Mouse (Mus musculus): Measurements from ENCODE around the gene Vta1.
A peak's percentile ranks its signal among the peaks of the same experiment; 100 is the strongest.

The Vta1 gene

DNA sequence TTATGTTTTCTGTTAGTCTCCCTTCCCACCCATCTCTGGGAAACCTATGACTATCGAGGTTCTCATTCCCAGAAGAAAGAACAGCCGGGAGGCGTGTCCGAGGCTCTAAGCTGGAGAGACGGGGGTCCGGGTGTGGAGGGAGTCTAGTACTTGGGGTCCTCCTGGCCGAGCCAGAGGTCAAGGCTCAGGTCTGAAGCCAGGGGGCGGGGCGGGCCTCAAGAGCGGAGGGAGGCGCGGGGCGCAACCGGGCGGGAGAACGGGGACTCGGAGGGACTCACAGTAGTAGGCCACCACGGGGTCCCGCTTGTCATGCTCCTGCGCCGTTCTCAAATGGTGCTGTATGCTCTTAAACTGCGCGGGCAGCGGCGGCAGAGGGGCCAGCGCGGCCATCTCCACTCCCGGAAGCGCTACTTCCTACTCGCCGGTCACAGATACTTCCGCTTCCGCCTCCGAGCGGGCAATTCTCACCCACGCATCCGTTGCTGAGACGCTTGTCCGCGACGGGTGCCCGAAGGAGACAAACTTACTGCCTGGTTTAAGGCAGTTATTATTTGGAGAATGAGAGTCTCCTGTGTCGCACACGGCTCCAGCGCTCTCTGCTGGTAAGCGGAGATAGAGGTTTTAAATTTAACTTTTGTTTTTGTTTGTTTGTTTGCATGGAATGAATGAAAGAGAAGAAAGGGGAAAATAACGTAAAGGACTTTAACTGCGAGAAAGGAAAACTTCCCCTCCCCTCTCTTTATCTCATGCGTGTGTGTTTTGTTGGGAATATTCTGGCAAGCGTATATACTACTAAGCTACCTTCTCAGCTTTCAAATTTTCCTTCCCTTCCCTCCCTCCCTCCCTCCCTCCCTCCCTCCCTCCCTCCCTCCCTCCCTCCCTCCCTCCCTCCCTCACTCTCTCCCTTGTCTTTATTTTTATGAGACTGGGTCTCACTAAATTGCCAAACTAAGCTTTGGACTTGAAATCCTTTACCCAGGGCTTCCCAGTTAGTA lies at the start of gene Vta1, which contains the start of gene Nmbr:
Gene Vta1, minus strand, starts transcription at position 489 of the 995 bp plus-strand sequence.
Gene Nmbr, plus strand, starts transcription at position 520 of the 995 bp plus-strand sequence.
- peak; percentile 95 for DNase-seq (ENCODE audit: low spot score)

GRCm38 (mm10) chr10:14734285-14734684 lies 28.9 kb upstream of the Vta1 start:
- DNase-seq (ENCODE audit: low spot score) = no peak

DNA sequence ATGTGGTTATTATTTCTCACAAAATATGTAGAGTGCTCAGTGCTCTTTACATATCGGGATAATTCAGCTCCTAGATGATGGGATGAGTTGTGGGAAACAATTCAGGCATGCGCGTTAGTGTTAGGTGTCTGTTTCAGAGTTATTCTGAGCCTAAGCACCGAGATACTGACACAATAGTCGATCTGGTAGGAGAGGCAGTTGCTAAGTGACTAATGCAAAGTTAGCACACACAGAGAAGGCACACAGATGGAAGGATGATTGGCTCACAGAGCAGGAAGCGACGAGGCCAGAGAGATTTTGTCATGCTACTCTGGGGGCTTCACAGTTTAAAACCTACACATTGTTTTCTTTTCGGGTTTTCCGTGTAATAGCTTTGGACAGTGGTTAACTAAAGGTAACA lies 20.3 kb upstream of the Vta1 start:
- no peak for DNase-seq (ENCODE audit: low spot score)

GRCm38 (mm10) chr10:14718114-14718513 lies 12.8 kb upstream of the Vta1 start, which contains the start of gene Gje1:
Gene Gje1, minus strand, starts transcription at chr10:14718214.
- no peak for DNase-seq (ENCODE audit: low spot score)

DNA sequence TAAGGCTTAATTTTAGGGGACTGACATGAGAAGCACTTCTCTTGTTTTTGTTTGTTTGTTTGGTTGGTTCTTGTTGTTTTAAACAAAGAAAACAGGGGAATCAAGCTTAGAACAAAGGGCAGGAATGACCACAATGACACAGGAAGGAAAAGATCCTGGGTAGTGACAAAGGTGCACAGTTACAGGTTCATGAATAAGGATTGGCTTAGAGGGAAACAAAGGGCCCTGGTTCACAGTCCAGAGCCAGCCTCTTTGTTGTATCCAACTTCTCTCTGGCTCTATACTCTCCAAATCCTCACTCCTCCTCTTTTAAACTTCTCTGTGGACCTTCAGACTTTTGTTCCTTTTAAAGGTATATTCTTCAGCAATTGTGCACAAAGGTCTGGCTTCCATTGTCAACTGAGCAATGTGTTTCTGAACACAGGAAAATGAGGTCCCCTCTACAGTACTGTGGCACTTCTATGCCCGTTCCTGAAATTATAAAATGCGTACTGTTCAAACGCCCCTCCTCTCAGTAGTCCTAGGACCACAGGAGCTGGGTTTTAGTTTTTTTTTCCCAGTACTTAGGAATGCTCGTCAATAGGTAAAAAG lies 1.4 kb downstream of the Vta1 start:
- DNase-seq (ENCODE audit: low spot score) = no peak

GRCm38 (mm10) chr10:14703239-14703638 lies 2.1 kb downstream of the Vta1 start:
- DNase-seq (ENCODE audit: low spot score) = no peak

GRCm38 (mm10) chr10:14690349-14690748 lies 15.0 kb downstream of the Vta1 start:
- DNase-seq (ENCODE audit: low spot score) = no peak

DNA sequence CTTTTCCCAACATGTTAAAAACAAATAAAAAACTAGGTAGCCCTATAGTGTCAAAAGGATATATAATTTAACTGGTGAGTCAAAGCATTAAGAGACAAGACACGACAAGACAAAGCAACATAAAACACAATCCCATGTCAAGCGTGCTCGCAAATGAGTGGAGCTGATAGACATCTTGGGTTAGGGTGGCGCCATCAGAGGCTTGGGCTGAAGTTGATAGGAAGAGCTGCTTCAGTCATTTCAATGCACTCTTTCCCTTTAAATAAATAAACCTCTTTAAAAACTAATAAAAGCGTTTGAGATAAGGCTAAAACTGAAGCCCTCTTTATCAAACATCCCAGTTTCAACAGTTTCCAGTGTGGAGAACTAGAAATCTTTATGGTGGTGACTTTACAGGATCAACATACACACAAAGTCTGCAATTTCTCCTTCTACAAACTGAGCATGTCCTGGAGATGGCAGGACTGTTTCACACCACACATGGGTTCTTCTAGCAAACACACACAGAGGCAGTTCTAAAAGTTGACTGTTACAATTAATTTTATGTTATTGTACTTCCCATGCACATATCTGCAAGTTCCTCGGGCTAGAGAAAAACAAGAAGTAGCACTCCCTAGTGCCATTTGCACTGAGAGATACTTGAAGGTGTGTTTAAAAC lies 16.4 kb downstream of the Vta1 start:
- no peak for DNase-seq (ENCODE audit: low spot score)

DNA sequence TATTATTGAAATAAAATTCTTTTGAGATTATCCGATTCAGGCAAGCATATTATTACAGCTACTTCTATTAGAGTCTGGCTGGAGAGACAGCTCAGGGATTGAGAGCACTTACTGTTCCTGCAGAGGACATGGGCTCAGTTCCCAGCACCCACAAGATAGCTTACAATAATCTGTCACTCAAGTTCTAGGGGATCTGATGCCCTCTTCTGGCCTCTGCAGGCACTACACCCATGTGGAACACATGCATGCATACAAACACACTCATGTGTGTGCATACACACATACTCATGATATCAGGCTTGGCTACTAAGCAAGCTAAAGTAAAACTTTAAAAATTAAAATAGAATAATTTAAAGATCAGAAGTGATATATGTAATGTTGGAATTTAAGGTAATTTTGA lies 19.7 kb downstream of the Vta1 start:
- DNase-seq (ENCODE audit: low spot score) = no peak

DNA sequence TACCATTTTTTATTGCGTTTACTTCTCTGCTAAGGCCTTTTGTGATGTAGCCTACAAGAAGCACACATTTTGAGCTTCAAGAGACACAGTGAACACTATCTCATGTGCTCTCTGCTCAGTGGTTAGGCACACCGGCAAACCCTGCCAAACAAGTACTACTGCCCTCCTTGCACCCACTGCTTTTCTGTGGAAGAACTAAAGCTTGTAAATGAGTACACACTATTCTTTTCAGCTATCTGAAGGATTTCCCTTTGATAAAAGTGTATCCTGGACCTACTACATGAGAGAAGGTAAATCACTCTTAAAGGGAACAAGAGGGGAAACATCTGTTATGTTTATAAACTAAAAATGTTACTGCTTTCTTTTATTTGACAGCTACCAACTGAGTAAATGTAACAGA lies 39.2 kb downstream of the Vta1 start:
- DNase-seq (ENCODE audit: low spot score) = no peak

DNA sequence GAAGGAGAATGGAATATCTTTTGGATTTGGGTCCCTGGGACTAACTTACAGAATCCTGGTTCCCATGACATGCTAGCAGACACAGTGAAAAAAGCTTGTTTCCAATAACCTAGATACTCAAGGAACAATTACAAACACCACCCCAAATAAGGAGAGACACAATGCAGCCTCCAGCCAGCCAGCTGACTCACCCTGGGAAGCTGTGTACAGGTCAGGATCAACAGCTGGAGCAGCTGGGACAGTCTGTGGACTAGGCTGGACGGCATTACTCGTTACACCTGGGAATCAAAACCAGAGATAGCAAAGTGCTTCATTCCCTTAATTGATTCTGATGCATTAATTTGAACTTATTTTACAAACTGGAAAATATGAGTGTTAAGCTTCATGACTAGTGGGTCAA lies 44.5 kb downstream of the Vta1 start:
- no peak for DNase-seq (ENCODE audit: low spot score)

DNA sequence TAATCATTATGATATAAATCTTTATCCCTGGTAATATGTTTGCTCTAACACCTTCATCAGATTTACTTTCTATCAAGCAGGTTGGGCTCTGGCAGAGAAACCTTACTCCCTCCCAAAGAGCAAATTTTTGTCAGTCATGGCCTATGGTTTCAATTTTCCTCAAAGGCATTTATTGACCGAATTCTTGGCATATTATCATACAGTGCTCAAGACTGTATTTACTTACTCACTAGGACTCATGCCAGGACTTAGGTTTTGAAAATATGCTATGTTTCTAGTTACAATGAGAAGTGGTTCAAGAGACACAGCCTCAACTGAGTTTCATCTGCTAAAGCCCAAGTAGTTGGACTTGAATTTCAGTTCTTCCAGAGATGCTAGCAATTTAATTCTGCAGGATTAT lies 65.7 kb downstream of the Vta1 start:
- no peak for DNase-seq (ENCODE audit: low spot score)

GRCm38 (mm10) chr10:14639043-14639442 lies 66.3 kb downstream of the Vta1 start:
- no peak for DNase-seq (ENCODE audit: low spot score)

GRCm38 (mm10) chr10:14625706-14626105 lies 79.7 kb downstream of the Vta1 start:
- no peak for DNase-seq (ENCODE audit: low spot score)

GRCm38 (mm10) chr10:14619156-14619555 lies 86.2 kb downstream of the Vta1 start:
- no peak for DNase-seq (ENCODE audit: low spot score)

GRCm38 (mm10) chr10:14618301-14618700 lies 87.1 kb downstream of the Vta1 start:
- no peak for DNase-seq (ENCODE audit: low spot score)

GRCm38 (mm10) chr10:14615441-14615840 lies 89.9 kb downstream of the Vta1 start:
- no peak for DNase-seq (ENCODE audit: low spot score)

DNA sequence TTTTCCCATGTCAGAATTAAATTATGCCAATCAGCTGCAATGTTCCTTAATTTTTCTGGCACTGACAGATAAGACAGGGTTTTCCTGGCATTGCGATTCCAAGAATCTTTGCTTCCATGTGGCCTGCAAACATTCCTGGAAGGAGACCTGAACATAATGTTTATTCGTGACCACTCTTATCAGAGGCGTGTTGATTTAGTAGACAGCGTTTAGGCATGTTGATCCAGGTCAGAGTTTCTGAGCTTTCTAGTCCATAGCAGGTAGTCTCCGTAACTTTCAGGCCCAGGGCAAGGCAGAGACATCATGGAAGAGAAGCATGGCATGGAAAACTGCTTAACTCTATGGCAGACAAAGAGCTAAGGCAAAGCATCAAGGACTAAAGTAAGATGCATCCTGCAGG lies 97.8 kb downstream of the Vta1 start:
- DNase-seq (ENCODE audit: low spot score) = no peak

All from ovary, adult 18-20 months (tissue).